Mouse (Mus musculus) lung, postnatal 0 days (tissue): ENCODE results near the gene Hspa4. TPM values are rescaled to one million over a fixed set of nuclear protein-coding genes. Genes with fewer than 3 reads are reported as not detected.

Experiments
- ATAC-seq: fragments of 200-750 bp; cut with Nextera tagmentation; 2 replicates; pipeline ENCODE4 v1.8.0; 2017; ENCODE audit warnings: moderate library complexity
- DNase-seq: peaks from one replicate; pipeline ENCODE4 v3.0.0-alpha.2; 2016; ENCODE audit warnings: low spot score
- H3K27ac ChIP-seq: fragments of 300-500 bp; sonication (generic); 2 replicates; pipeline ENCODE4 v1.5.1; 2014; ENCODE audit warnings: antibody characterized with exemption, mild to moderate bottlenecking, low read length, mixed read lengths
- H3K27me3 ChIP-seq: fragments of 300-500 bp; sonication (generic); replicated peaks from 2 replicates; pipeline ENCODE4 v1.6.1; 2014; ENCODE audit warnings: low read length, mixed read lengths; ENCODE audit not compliant: insufficient read depth
- H3K36me3 ChIP-seq: fragments of 300-500 bp; sonication (generic); 2 replicates; pipeline ENCODE4 v1.6.1; 2014; ENCODE audit warnings: low read length, mixed read lengths; ENCODE audit not compliant: insufficient read depth
- H3K4me1 ChIP-seq: fragments of 300-500 bp; sonication (generic); 2 replicates; pipeline ENCODE4 v1.6.1; 2014; ENCODE audit warnings: antibody characterized with exemption, low read depth, low read length, mixed read lengths; ENCODE audit not compliant: insufficient read depth
- H3K4me2 ChIP-seq: fragments of 300-500 bp; sonication (generic); replicated peaks from 2 replicates; pipeline ENCODE4 v1.6.1; 2014; ENCODE audit warnings: low read depth, mild to moderate bottlenecking, low read length, moderate library complexity, mixed read lengths
- H3K4me3 ChIP-seq: fragments of 300-500 bp; sonication (generic); 2 replicates; pipeline ENCODE4 v1.5.1; 2014; ENCODE audit warnings: low read depth, low read length
- H3K9ac ChIP-seq: fragments of 300-500 bp; sonication (generic); replicated peaks from 2 replicates; pipeline ENCODE4 v1.6.1; 2014; ENCODE audit warnings: low read depth, mild to moderate bottlenecking
- H3K9me3 ChIP-seq: fragments of 300-500 bp; sonication (generic); 2 replicates; pipeline ENCODE4 v1.6.1; 2016; ENCODE audit warnings: low read length, mixed read lengths
- CTCF ChIP-seq: IDR thresholded peaks from 2 replicates; pipeline ENCODE4 v1.5.1; 2016; ENCODE audit warnings: antibody characterized with exemption, mild to moderate bottlenecking
- EP300 ChIP-seq: IDR thresholded peaks from 2 replicates; pipeline ENCODE4 v1.6.1; 2016; ENCODE audit warnings: antibody characterized with exemption, mild to moderate bottlenecking, control low read depth
- WGBS: fragments of 180-500 bp; shearing (Covaris S2); extraction: QIAGEN DNeasy Blood & Tissue Kit; methylation state at CpG from one replicate; pipeline ENCODE4 v1.1.7; 2014; 5-methylcytosine and 5-hydroxymethylcytosine counted together
- polyA plus RNA-seq: library from polyadenylated mRNA; unstranded; fragments of >200 nt; fragmentation: Nextera tagmentation; extraction: Ambion mirVana; gene quantifications from 2 replicates; pipeline ENCODE4 v1.2.1, GENCODE M21; 2015

Hspa4 gene
- polyA plus RNA-seq, 1 experiment from 2014 or later: 42.0 TPM

DNA sequence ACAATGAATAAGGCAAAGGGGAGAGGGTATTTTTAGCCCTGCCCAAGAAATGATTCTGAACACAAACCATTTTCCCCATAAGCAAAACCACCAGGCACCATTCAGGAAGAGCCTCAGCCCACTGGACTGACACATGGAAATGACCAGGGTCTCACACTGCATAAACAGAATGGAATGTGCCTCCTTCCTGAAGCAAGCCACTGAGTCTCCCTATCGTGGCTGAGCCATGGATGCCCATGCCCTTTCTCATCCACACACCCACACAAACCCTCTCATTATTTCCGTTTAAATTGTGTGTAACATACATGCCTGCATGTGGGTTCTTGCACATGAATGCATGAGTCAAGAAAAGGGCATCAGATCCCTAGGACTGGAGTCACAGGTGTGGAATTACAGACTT lies 54.7 kb downstream of the Hspa4 start:
- Histone ChIP-seq H3K27me3 (no peaks in the 10 kb centered on the region), H3K9ac (no peak overlapping the region), H3K4me3 (no peak overlapping the region), H3K27ac (no peak overlapping the region), H3K9me3 (no peaks in the 10 kb centered on the region), H3K4me1 (no peaks in the 10 kb centered on the region), H3K4me2 (no peak overlapping the region), H3K36me3 (no peaks in the 10 kb centered on the region)
- no peak for DNase-seq
- ATAC-seq: no peak
- WGBS: 42% methylated on average over 2 of the region's 2 CpGs
- TF ChIP-seq EP300 (no peak), CTCF (no peak)

DNA sequence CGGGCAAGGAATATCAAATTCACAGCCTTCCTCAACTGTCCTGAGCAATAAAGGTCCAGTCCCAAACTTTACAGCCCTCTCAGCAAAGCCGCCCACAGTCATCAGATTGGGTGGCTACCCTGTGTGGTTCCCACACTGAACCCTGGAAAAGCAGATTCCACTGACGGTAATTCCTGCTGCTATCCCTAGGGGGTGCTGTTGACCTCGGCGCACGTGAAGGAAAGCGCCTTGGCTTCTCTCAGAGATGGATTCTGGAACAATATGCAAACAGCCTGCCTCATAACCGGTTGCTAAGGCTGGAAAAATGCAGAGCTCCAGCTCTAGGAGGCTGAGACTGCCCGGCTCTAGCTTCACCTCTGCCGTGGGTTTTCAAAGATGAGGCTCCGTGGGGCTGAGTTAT lies 57.1 kb downstream of the Hspa4 start:
- no peak overlapping the region for H3K4me2 ChIP-seq
- H3K4me3 ChIP-seq: no peak overlapping the region
- no peaks in the 10 kb centered on the region for H3K27me3 ChIP-seq
- TF ChIP-seq CTCF (peak; percentile 78), EP300 (no peak)
- no peak for ATAC-seq
- WGBS: 48% methylated on average over 11 of the region's 11 CpGs
- H3K9me3 ChIP-seq: no peaks in the 10 kb centered on the region
- no peaks in the 10 kb centered on the region for H3K36me3 ChIP-seq
- H3K9ac ChIP-seq: no peak overlapping the region
- H3K4me1 ChIP-seq: no peaks in the 10 kb centered on the region
- DNase-seq: peak; percentile 36
- H3K27ac ChIP-seq: no peak overlapping the region

DNA sequence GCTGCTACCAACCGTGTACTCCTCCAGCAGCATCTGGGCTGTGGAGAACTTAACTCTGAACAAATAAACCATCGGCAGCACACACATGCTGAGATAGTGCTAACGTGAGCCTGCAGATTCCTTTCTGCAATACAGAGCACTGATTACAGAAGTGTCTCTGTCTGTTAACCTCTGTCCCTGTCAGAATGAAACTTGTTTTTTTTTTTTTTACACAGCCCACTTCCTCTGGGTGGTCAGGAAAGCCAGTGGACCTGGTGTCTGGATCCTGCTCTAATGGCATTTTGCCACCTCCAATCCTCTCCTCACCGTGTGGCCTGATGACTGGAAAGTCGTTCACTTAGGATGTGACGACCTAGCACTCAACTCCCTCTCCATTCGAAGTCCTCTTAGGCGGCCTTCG lies 66.7 kb downstream of the Hspa4 start:
- Histone ChIP-seq H3K36me3 (no peaks in the 10 kb centered on the region), H3K4me2 (no peak overlapping the region), H3K9me3 (no peaks in the 10 kb centered on the region), H3K4me1 (no peaks in the 10 kb centered on the region), H3K9ac (no peak overlapping the region), H3K27ac (no peak overlapping the region), H3K4me3 (no peak overlapping the region), H3K27me3 (no peaks in the 10 kb centered on the region)
- TF ChIP-seq CTCF (no peak), EP300 (no peak)
- ATAC-seq (no peak), DNase-seq (no peak)
- WGBS: 38% methylated on average over 9 of the region's 9 CpGs

DNA sequence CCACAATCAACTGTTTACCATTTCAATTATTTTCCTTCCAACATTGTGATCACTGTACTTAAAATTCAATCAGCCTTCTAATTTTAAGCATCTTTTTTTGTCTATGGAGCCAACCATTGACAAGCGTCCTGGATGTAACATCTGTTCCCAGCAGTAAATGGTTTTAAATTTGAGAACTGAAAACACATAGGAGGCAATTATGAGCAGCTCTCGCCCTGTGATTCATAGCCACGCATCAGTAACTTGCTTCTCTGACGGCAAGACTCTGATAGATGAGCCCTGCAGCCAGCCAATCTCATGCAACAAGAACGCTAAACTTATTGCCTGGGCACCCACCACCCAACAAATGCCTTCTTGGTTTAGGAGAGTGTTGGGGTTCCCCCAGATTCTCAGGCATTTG lies 68.4 kb downstream of the Hspa4 start:
- Histone ChIP-seq H3K9ac (no peak overlapping the region), H3K27me3 (no peaks in the 10 kb centered on the region), H3K4me2 (no peak overlapping the region), H3K9me3 (no peaks in the 10 kb centered on the region), H3K36me3 (no peaks in the 10 kb centered on the region), H3K27ac (no peak overlapping the region), H3K4me1 (no peaks in the 10 kb centered on the region), H3K4me3 (no peak overlapping the region)
- 83% methylated on average over 5 of the region's 5 CpGs for WGBS
- DNase-seq: no peak
- no peak for ATAC-seq
- TF ChIP-seq EP300 (no peak), CTCF (no peak)

DNA sequence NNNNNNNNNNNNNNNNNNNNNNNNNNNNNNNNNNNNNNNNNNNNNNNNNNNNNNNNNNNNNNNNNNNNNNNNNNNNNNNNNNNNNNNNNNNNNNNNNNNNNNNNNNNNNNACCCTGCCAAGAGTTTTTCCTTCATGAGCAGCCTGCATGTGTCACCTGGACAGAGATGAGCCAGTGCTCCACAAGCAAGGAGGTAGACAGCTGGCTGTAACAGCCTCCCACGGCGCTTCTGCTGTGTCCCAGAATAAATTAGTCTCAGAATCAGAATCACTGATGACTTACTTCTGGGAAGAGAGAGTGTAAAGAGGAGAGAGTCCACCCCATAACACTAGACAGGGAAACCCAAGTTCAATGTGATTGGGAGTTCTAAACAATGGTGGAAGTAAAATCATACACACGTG lies 71.2 kb downstream of the Hspa4 start:
- TF ChIP-seq CTCF (no peak), EP300 (no peak)
- Histone ChIP-seq H3K27ac (no peak overlapping the region), H3K36me3 (no peaks in the 10 kb centered on the region), H3K4me3 (no peak overlapping the region), H3K9me3 (no peaks in the 10 kb centered on the region), H3K4me2 (no peak overlapping the region), H3K27me3 (no peaks in the 10 kb centered on the region), H3K4me1 (no peaks in the 10 kb centered on the region), H3K9ac (no peak overlapping the region)
- DNase-seq (no peak), ATAC-seq (no peak)
- WGBS: 87% methylated on average over 3 of the region's 3 CpGs

DNA sequence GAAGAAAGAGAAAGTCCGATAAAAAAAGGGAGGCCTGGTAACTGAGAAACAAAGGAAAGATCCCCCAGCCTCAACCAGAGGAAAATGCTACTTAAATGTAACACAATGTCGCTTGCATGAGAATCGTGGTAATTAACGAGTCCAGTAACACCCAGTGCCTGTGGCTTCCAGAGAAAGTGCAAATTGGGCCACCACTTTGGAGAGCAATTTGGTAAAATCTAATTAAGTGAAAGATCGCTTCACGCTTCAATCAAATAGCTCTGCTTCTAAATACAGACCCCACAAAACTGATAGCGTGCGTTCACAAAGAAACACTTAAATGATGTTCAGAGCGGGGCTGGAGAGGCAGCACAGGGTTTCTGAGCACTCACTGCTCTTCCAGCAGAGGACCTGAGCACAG lies 89.4 kb downstream of the Hspa4 start:
- Histone ChIP-seq H3K4me1 (no peaks in the 10 kb centered on the region), H3K9me3 (no peaks in the 10 kb centered on the region), H3K27ac (no peak overlapping the region), H3K27me3 (no peaks in the 10 kb centered on the region), H3K4me2 (no peak overlapping the region), H3K4me3 (no peak overlapping the region), H3K36me3 (no peaks in the 10 kb centered on the region), H3K9ac (no peak overlapping the region)
- ATAC-seq (no peak), DNase-seq (no peak)
- 77% methylated on average over 9 of the region's 9 CpGs for WGBS
- TF ChIP-seq CTCF (no peak), EP300 (no peak)

Other genes starting within 250 kb of the Hspa4 start
- 13.4 and 16.3 TPM in 2 replicates for gene Zcchc10, start 24.2 kb upstream of the Hspa4 start, polyA plus RNA-seq
- gene Aff4, start 50.4 kb upstream of the Hspa4 start, polyA plus RNA-seq: 45.3 and 50.9 TPM in 2 replicates
- 0.38 TPM in 1 of 2 replicates, not detected in the other for gene Leap2, start 122.7 kb upstream of the Hspa4 start, polyA plus RNA-seq
- 442 and 520 TPM in 2 replicates for gene Uqcrq, start 130.4 kb upstream of the Hspa4 start, polyA plus RNA-seq
- 0.84 and 1.3 TPM in 2 replicates for gene Gdf9, start 130.6 kb upstream of the Hspa4 start, polyA plus RNA-seq
- gene Gm10447, start 156.7 kb upstream of the Hspa4 start, polyA plus RNA-seq: 0.10 TPM in 1 of 2 replicates, not detected in the other
- 0.88 and 1.0 TPM in 2 replicates for gene Shroom1, start 156.7 kb upstream of the Hspa4 start, polyA plus RNA-seq
- gene Gm9837, start 170.0 kb upstream of the Hspa4 start, polyA plus RNA-seq: not detected in 2 replicates
- gene Gm9945, start 179.7 kb upstream of the Hspa4 start, polyA plus RNA-seq: not detected in 2 replicates
- 0.42 and 0.62 TPM in 2 replicates for gene Sowaha, start 179.8 kb upstream of the Hspa4 start, polyA plus RNA-seq
- gene Sept8, start 218.8 kb upstream of the Hspa4 start, polyA plus RNA-seq: 13.9 and 15.5 TPM in 2 replicates